Mouse (Mus musculus) erythroblast, embryonic 14.5 days (primary cell): ENCODE data around the gene 1700024G13Rik. TPM values are rescaled to one million over a fixed set of nuclear protein-coding genes. Genes with fewer than 3 reads are reported as not detected.
"Not testable (repeated sequence)": the region's sequence is repeated elsewhere in the genome, so short reads cannot be mapped to it uniquely, and the experiment has no call there.

Experiments used
- H3K27me3 ChIP-seq: 2 replicates; pipeline ENCODE4 v1.6.1; 2012; ENCODE audit warnings: inconsistent platforms; ENCODE audit not compliant: control insufficient read depth
- H3K36me3 ChIP-seq: 2 replicates; pipeline ENCODE4 v1.6.1; 2012; ENCODE audit warnings: mild to moderate bottlenecking, inconsistent platforms; ENCODE audit not compliant: control insufficient read depth
- H3K4me1 ChIP-seq: 2 replicates; pipeline ENCODE4 v1.6.1; 2012; ENCODE audit warnings: inconsistent platforms; ENCODE audit not compliant: control insufficient read depth
- H3K4me3 ChIP-seq: replicated peaks from 2 replicates; pipeline ENCODE3; 2012; ENCODE audit warnings: moderate library complexity, mild to moderate bottlenecking, inconsistent platforms
- H3K9me3 ChIP-seq: 2 replicates; pipeline ENCODE4 v1.6.1; 2012; ENCODE audit warnings: low read length, inconsistent platforms, mixed read lengths; ENCODE audit not compliant: control insufficient read depth
- GATA1 ChIP-seq: IDR thresholded peaks from 2 replicates; pipeline ENCODE4 v1.6.1; 2012; ENCODE audit warnings: low read length, inconsistent platforms, mixed read lengths
- TAL1 ChIP-seq: IDR thresholded peaks from 3 replicates; pipeline ENCODE4 v1.6.1; 2012; ENCODE audit warnings: low read length, inconsistent platforms, mixed read lengths
- polyA plus RNA-seq: library from polyadenylated mRNA; stranded (reverse); fragments of >175 nt; gene quantifications from 2 replicates; pipeline ENCODE4 v1.2.3, GENCODE M21; 2012

Gene 1700024G13Rik
- not detected in 2 replicates for polyA plus RNA-seq

DNA sequence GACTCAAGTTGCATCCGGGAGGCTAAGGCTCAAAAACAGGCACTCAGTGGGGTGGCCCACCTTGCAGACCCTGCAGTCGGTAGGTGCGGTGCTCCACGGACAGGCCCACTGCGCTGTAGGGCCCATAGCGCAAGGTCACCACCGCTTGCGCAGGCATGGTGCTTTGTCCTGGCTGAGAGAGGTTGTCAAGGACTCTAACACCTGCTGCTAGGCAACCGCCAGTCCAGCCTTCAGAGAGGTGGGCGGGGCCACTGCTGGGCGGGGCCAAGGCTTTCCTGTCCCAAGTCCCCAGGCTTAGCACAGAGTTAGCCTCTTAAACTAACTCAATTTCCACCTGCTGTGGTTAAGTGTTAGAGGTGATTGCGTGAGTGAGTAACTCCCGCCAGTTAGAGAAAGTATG is at the start of gene 1700024G13Rik:
Gene 1700024G13Rik, minus strand, starts transcription at position 196 of the 400 bp plus-strand sequence.
- Histone ChIP-seq H3K4me1 (no peaks in the 10 kb centered on the region), H3K9me3 (no peaks in the 10 kb centered on the region), H3K36me3 (no peaks in the 10 kb centered on the region), H3K4me3 (no peak within 1 kb of the TSS), H3K27me3 (no peaks in the 10 kb centered on the region)
- TF ChIP-seq TAL1 (no peak), GATA1 (no peak)

DNA sequence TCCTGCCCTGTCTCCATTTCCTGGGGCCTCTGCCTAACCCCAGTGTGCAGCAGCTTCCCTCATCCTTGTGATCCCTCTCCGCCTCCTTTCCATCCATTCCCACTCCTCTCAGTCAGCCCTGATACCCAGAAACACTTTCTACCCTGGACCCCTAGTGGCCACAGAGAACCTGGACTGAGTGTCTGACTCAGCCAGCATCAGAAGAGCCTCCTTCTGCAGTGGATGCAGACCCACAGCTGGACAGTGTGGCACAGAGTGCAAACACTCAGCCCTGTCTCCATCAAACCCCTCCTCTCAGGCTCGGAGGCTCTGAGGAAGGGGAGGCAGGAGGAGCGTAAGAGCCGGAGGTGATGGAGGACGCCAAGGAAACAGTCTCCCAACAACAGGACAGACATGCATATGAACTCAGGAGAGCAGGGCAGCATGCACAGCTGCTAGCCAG is 49.2 kb upstream of the 1700024G13Rik start:
- H3K4me3 ChIP-seq = no peak overlapping the region
- H3K36me3 ChIP-seq = no peaks in the 10 kb centered on the region
- no peaks in the 10 kb centered on the region for H3K9me3 ChIP-seq
- no peak for TF ChIP-seq TAL1
- TF ChIP-seq GATA1 = no peak
- no peaks in the 10 kb centered on the region for H3K27me3 ChIP-seq
- no peaks in the 10 kb centered on the region for H3K4me1 ChIP-seq

DNA sequence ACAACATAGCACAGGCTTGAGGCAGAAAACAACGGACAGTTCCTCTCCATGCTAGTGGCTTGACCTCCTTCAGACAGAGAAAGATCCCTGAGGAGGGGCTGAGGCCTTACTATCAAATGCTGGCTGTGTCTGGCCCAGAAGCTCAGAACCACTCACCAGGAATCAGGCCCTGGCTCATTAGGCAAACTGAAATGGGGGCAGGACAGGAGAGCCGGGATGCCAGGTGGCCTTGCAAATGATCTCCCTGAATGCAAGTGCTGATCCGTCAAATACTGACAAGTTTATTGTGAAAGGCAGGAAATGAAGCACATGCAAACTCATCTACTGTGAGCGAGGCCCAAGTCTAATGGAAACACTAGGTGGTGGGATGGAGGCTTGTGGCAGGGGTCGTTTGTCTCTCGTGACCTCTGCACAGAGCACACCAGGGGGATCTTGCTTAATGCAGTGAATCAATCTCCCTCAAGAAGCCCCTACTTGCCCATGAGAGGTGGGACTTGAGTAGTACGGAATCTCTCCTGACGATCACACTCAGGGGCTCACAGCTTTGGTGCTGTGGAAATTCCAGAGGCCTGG is 40.9 kb upstream of the 1700024G13Rik start:
- no peaks in the 10 kb centered on the region for H3K9me3 ChIP-seq
- TF ChIP-seq TAL1 = no peak
- no peak overlapping the region for H3K4me3 ChIP-seq
- no peaks in the 10 kb centered on the region for H3K27me3 ChIP-seq
- H3K36me3 ChIP-seq = no peaks in the 10 kb centered on the region
- no peaks in the 10 kb centered on the region for H3K4me1 ChIP-seq

GRCm38 (mm10) chr14:32423946-32424345 is 35.8 kb upstream of the 1700024G13Rik start:
- Histone ChIP-seq H3K9me3 (no peaks in the 10 kb centered on the region), H3K4me1 (no peaks in the 10 kb centered on the region), H3K4me3 (no peak overlapping the region), H3K36me3 (no peaks in the 10 kb centered on the region), H3K27me3 (no peaks in the 10 kb centered on the region)
- TF ChIP-seq TAL1 (no peak), GATA1 (no peak)

DNA sequence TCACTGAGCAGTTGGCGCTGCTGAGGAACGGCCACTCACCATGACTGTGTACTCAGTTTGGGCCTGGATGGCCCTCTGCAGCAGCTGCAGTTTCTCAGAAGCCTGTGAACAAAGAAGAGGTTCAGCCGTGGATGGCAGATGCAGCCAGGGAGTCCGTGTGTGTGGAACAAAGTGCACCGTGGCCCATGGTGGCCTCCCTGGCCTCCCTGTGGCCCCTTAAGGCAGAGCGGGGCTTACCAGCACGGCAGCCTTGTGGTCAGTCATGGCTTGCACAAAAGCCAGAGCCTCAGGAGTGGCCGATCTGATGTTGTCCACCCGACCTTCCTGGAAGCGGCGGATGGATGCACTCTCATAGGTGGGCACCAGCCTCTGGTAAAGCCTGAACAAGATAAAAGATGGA is 30.6 kb upstream of the 1700024G13Rik start:
- no peaks in the 10 kb centered on the region for H3K4me1 ChIP-seq
- H3K27me3 ChIP-seq = no peaks in the 10 kb centered on the region
- H3K36me3 ChIP-seq = no peaks in the 10 kb centered on the region
- no peak for TF ChIP-seq GATA1
- H3K9me3 ChIP-seq = peaks cover 6% of the 10 kb centered on the region; the same call in 1 of the 2 replicates
- no peak overlapping the region for H3K4me3 ChIP-seq

DNA sequence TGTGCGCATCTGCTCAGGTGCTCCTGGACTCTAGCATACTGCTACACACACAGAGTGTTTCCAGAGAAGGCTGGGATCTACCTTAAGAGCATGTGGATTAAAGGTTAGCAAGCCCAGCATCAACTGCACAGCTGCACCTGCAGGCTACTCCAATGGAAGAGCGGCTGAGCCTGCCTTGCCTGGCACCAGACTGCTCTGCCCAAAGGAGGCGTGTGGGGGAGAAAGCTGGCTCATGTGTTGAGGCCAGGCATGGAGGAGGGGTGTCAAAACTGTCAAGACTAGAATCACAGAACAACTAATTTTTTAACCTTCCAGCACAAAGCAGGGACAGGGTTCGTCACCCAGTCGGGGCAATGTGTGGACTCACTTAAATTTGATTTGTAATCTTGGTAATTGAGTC is 23.9 kb upstream of the 1700024G13Rik start:
- TF ChIP-seq GATA1 (no peak), TAL1 (no peak)
- Histone ChIP-seq H3K4me3 (no peak overlapping the region), H3K27me3 (no peaks in the 10 kb centered on the region), H3K4me1 (no peaks in the 10 kb centered on the region), H3K9me3 (peaks cover 4% of the 10 kb centered on the region; the same call in 1 of the 2 replicates), H3K36me3 (no peaks in the 10 kb centered on the region)

DNA sequence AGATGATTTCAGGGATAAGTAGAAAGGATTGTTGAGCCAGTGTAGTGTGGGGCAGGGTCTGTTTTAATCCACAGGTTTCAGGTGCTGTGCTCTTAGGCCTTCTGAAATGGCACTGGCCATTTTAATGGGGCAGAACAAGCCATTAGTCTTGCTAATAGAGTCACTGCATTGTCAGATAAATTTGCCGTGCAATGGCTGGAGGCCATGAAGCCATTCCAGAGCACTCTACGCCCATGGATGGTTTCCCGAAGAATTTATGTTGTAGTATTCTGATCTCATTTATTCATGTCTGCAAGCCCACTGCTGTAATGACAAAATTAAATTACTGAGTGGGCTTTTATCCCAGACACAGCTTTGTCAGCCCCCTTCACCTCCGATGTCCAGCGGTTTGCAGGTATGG is 21.9 kb upstream of the 1700024G13Rik start:
- Histone ChIP-seq H3K27me3 (no peaks in the 10 kb centered on the region), H3K4me1 (no peaks in the 10 kb centered on the region), H3K36me3 (no peaks in the 10 kb centered on the region), H3K4me3 (no peak overlapping the region), H3K9me3 (no peaks in the 10 kb centered on the region)
- TF ChIP-seq TAL1 (no peak), GATA1 (no peak)

DNA sequence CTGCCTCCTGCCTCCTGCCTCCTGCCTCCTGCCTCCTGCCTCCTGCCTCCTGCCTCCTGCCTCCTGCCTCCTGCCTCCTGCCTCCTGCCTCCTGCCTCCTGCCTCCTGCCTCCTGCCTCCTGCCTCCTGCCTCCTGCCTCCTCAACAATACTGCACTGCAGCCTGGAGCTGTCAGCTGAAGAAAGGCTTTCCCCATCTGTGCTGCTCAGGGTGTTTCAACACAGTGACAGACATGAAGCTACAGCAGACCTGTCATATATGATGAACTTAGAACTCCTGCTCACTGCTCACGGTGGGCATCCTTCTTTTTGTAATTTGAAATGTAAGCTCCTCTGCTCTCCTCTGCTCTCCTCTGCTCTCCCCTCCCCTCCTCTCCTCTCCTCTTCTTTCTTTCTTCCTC is 17.2 kb upstream of the 1700024G13Rik start:
- H3K36me3 ChIP-seq, H3K27me3 ChIP-seq, H3K4me1 ChIP-seq, H3K9me3 ChIP-seq, H3K4me3 ChIP-seq: not testable (repeated sequence)

DNA sequence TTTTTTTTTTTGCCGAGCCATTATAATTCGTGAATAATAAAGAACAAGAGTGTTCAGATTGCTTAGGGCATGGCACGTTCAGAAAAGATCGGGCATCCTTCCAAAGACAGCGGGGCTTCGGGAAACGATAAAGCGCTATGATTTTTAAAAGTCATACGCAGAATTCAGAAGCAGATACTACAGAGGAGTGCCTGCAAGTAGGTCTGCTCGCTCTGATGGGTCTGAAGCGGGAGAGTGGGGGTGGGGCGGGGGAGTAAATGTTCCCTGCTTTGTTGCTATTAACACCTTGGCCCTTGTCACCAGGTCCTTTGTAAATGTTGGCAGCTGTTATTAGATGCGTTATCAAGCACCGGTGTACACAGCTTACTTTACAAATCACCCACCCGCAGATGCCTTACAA is 6.6 kb downstream of the 1700024G13Rik start:
- Histone ChIP-seq H3K4me1 (no peaks in the 10 kb centered on the region), H3K9me3 (no peaks in the 10 kb centered on the region), H3K27me3 (peaks cover 29% of the 10 kb centered on the region), H3K36me3 (no peaks in the 10 kb centered on the region), H3K4me3 (no peak overlapping the region)
- TF ChIP-seq TAL1 = no peak
- TF ChIP-seq GATA1 = no peak

DNA sequence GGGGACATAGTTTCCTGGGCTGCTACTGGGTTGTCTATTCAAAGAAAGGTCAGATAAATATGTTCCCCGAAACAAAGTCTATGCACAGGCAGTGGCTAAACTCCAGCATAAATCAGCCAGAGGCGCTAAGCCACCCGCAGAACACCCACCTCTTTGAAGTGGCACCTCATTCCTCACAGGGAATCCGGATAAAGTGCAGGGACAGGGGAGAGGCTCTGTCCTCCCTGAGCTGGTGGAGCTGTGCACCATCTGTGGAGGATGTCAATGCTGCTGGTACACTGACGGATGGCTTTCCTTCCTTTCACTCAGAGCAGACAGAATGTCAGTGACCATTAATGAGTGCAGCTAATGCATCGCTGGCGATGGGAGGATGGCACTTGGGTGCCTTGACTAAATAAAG is 7.1 kb downstream of the 1700024G13Rik start:
- H3K36me3 ChIP-seq = no peaks in the 10 kb centered on the region
- peaks cover 29% of the 10 kb centered on the region for H3K27me3 ChIP-seq
- H3K9me3 ChIP-seq = no peaks in the 10 kb centered on the region
- TF ChIP-seq TAL1 (no peak), GATA1 (no peak)
- no peaks in the 10 kb centered on the region for H3K4me1 ChIP-seq
- no peak overlapping the region for H3K4me3 ChIP-seq
